Mouse (Mus musculus): ENCODE results near the gene Wdr25.

Wdr25 gene

DNA sequence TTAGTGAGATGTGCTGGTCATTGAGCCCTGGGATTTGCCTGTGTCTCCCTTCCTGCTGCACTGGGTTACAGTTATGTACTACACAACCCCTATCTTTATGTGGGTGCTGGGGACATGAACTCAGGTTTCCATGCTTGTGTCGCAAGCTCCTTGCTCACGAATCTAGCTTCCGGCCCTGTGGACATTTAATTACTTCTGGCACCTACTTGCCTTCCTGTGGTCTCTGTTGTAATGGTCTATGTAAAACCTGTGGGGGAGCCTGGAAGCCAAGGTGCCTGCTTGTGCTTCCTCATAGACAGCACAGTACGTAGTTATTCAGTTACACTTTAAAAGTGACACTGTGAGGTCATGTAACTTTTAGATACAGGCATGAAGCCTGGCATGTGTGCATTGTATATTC, 44.1 kb downstream of the Wdr25 start:
- no peaks in the 10 kb centered on the region for H3K36me3 ChIP-seq (ENCODE audit: control insufficient read depth, insufficient read depth, low read length, poor library complexity, severe bottlenecking)
- no peak for DNase-seq (ENCODE audit: low read depth, low spot score)

DNA sequence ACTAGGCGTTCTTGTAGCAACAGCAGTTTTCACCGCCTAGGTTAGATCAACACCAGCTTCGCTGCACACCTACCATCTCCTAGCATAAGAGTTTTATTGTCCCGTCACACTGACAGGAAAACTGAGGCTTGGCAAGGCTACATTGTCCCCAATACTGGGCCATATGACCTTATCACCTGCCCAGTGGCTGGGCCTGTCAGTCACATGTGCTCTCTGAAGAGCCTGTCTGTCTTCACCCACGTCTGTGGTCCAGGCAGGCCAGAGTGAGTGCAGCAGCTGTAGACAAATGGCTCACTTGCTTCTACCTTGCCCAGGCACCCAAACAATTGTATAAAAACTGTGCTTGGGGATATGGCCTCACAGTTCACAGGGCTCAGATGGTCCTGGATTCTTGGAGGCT, 45.4 kb downstream of the Wdr25 start:
- no peaks in the 10 kb centered on the region for H3K36me3 ChIP-seq (ENCODE audit: control insufficient read depth, insufficient read depth, low read length, poor library complexity, severe bottlenecking)
- no peaks in the 10 kb centered on the region for H3K27me3 ChIP-seq (ENCODE audit: control insufficient read depth, insufficient read depth, low read length, poor library complexity, severe bottlenecking)
- DNase-seq (ENCODE audit: low read depth, low spot score) = no peak

More for the DNA sequence above, 44.1 kb downstream of the Wdr25 start:
- H3K27me3 ChIP-seq (ENCODE audit: control insufficient read depth, insufficient read depth, low read length, poor library complexity, severe bottlenecking) = no peaks in the 10 kb centered on the region

- no peak for DNase-seq (ENCODE audit: low read depth, low spot score)
- no peaks in the 10 kb centered on the region for H3K27me3 ChIP-seq (ENCODE audit: control insufficient read depth, insufficient read depth, low read length, poor library complexity, severe bottlenecking)
- H3K36me3 ChIP-seq (ENCODE audit: control insufficient read depth, insufficient read depth, low read length, poor library complexity, severe bottlenecking) = no peaks in the 10 kb centered on the region
Measured at GRCm38 (mm10) chr12:108939317-108939716, 45.9 kb downstream of the Wdr25 start.

GRCm38 (mm10) chr12:108940255-108940654, 46.8 kb downstream of the Wdr25 start:
- Histone ChIP-seq H3K36me3 (ENCODE audit: control insufficient read depth, insufficient read depth, low read length, poor library complexity, severe bottlenecking) (no peaks in the 10 kb centered on the region), H3K27me3 (ENCODE audit: control insufficient read depth, insufficient read depth, low read length, poor library complexity, severe bottlenecking) (no peaks in the 10 kb centered on the region)
- DNase-seq (ENCODE audit: low read depth, low spot score) = no peak

GRCm38 (mm10) chr12:108941282-108941681, 47.9 kb downstream of the Wdr25 start:
- no peak for DNase-seq (ENCODE audit: low read depth, low spot score)
- Histone ChIP-seq H3K27me3 (ENCODE audit: control insufficient read depth, insufficient read depth, low read length, poor library complexity, severe bottlenecking) (no peaks in the 10 kb centered on the region), H3K36me3 (ENCODE audit: control insufficient read depth, insufficient read depth, low read length, poor library complexity, severe bottlenecking) (no peaks in the 10 kb centered on the region)

GRCm38 (mm10) chr12:108942203-108942923, 48.9 kb downstream of the Wdr25 start:
- DNase-seq (ENCODE audit: low read depth, low spot score) = no peak
- H3K36me3 ChIP-seq (ENCODE audit: control insufficient read depth, insufficient read depth, low read length, poor library complexity, severe bottlenecking) = no peaks in the 10 kb centered on the region
- no peaks in the 10 kb centered on the region for H3K27me3 ChIP-seq (ENCODE audit: control insufficient read depth, insufficient read depth, low read length, poor library complexity, severe bottlenecking)

DNA sequence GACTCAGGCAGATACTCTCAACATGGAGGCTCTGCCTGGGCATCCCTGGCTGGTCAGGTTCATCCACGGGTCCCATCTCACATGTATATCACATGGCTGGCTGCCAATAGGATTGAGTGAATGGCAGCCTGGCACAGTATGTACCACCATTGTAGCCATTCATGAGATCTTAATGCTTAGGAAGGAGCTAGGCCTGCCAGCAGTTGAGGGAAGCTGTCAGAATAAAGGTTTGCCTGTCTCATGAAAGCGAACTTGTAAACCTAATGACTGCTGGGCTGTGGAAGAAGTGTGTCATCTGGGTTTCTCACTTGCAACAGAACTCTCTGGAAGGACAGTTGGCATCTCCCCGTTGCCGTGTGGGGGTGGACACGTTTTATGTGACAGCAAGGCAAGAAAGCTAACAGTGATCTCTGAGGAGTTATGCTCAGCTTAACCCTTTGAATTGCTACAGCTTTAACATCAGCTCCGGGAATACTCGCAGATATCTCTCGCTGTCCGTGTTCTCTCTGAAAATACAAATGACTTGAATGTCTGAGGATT, 59.6 kb downstream of the Wdr25 start:
- DNase-seq (ENCODE audit: low read depth, low spot score) = no peak
- no peaks in the 10 kb centered on the region for H3K27me3 ChIP-seq (ENCODE audit: control insufficient read depth, insufficient read depth, low read length, poor library complexity, severe bottlenecking)

GRCm38 (mm10) chr12:108953838-108954237, 60.4 kb downstream of the Wdr25 start:
- Histone ChIP-seq H3K36me3 (ENCODE audit: control insufficient read depth, insufficient read depth, low read length, poor library complexity, severe bottlenecking) (no peaks in the 10 kb centered on the region), H3K27me3 (ENCODE audit: control insufficient read depth, insufficient read depth, low read length, poor library complexity, severe bottlenecking) (no peaks in the 10 kb centered on the region)
- DNase-seq (ENCODE audit: low read depth, low spot score) = no peak

More for the DNA sequence above, 59.6 kb downstream of the Wdr25 start:
- no peaks in the 10 kb centered on the region for H3K36me3 ChIP-seq (ENCODE audit: control insufficient read depth, insufficient read depth, low read length, poor library complexity, severe bottlenecking)

DNA sequence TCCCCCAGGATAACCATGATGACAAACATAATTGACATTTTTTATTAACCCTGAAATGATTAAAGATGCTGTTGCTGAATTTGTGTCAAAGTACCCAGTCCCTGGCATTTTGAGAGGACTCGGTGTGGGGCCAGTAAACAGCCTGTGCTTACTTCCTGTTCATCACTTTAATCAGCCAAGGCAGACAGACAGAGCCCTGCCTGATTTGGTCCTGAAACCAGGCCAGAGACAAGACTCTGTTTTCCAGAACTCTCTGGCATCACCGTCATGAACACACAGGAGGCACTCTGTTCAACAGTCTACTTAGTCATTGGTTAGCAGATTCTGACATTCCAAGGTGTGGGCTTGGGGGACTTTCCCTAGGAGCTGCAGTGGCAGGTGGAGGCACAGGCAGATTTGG, 61.0 kb downstream of the Wdr25 start:
- no peaks in the 10 kb centered on the region for H3K36me3 ChIP-seq (ENCODE audit: control insufficient read depth, insufficient read depth, low read length, poor library complexity, severe bottlenecking)
- H3K27me3 ChIP-seq (ENCODE audit: control insufficient read depth, insufficient read depth, low read length, poor library complexity, severe bottlenecking) = no peaks in the 10 kb centered on the region
- DNase-seq (ENCODE audit: low read depth, low spot score) = no peak

DNA sequence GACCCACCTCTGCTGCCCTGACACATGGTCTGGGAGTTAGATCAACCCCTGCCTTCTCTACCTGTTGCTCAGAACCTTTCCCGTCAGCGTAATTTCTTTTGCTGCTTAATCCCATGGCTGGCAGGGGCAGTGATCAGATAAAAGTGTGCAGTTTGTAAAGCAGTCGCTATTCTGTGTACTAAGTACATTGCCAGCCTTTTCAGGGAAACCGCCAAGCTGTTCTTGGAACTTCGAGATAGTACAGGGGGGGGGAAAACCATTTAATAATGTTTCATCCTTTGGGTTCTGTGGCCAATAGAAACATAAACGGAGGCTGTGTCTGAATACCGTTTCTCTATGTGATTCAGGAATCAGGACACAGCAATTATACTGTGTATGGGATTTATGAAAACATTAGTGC, 65.1 kb downstream of the Wdr25 start:
- no peaks in the 10 kb centered on the region for H3K27me3 ChIP-seq (ENCODE audit: control insufficient read depth, insufficient read depth, low read length, poor library complexity, severe bottlenecking)

GRCm38 (mm10) chr12:108958991-108959638, 65.7 kb downstream of the Wdr25 start:
- no peak for DNase-seq (ENCODE audit: low read depth, low spot score)
- H3K27me3 ChIP-seq (ENCODE audit: control insufficient read depth, insufficient read depth, low read length, poor library complexity, severe bottlenecking) = no peaks in the 10 kb centered on the region

More for the DNA sequence above, 65.1 kb downstream of the Wdr25 start:
- no peak for DNase-seq (ENCODE audit: low read depth, low spot score)
- H3K36me3 ChIP-seq (ENCODE audit: control insufficient read depth, insufficient read depth, low read length, poor library complexity, severe bottlenecking) = no peaks in the 10 kb centered on the region

GRCm38 (mm10) chr12:108959639-108960219, 66.3 kb downstream of the Wdr25 start:
- H3K36me3 ChIP-seq (ENCODE audit: control insufficient read depth, insufficient read depth, low read length, poor library complexity, severe bottlenecking) = no peaks in the 10 kb centered on the region
- no peaks in the 10 kb centered on the region for H3K27me3 ChIP-seq (ENCODE audit: control insufficient read depth, insufficient read depth, low read length, poor library complexity, severe bottlenecking)
- DNase-seq (ENCODE audit: low read depth, low spot score) = no peak

More at GRCm38 (mm10) chr12:108958991-108959638, 65.7 kb downstream of the Wdr25 start:
- H3K36me3 ChIP-seq (ENCODE audit: control insufficient read depth, insufficient read depth, low read length, poor library complexity, severe bottlenecking) = no peaks in the 10 kb centered on the region

- H3K36me3 ChIP-seq (ENCODE audit: control insufficient read depth, insufficient read depth, low read length, poor library complexity, severe bottlenecking) = no peaks in the 10 kb centered on the region
- no peaks in the 10 kb centered on the region for H3K27me3 ChIP-seq (ENCODE audit: control insufficient read depth, insufficient read depth, low read length, poor library complexity, severe bottlenecking)
- no peak for DNase-seq (ENCODE audit: low read depth, low spot score)
Measured at GRCm38 (mm10) chr12:108960225-108960624, 66.8 kb downstream of the Wdr25 start.

DNA sequence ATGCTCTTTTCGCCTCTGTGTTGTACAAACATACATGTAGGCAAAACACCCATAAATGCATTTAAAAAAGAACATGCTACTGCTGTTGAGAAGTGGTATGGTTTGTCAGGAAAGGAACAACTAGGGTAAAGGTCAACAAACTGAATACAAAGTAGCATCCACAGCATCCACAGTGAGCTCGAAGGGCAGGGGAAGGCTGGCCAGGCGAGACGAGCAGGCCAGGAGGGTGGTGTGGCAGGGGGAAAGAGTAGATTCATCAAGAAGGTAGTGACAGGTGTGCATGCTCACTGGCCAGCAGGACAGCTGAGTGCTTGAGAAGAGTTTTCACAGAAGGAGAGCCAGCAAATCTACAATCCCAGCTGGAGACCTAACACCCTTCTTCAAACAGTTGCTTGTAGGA, 74.2 kb downstream of the Wdr25 start:
- no peaks in the 10 kb centered on the region for H3K36me3 ChIP-seq (ENCODE audit: control insufficient read depth, insufficient read depth, low read length, poor library complexity, severe bottlenecking)
- no peak for DNase-seq (ENCODE audit: low read depth, low spot score)
- H3K27me3 ChIP-seq (ENCODE audit: control insufficient read depth, insufficient read depth, low read length, poor library complexity, severe bottlenecking) = no peaks in the 10 kb centered on the region

DNA sequence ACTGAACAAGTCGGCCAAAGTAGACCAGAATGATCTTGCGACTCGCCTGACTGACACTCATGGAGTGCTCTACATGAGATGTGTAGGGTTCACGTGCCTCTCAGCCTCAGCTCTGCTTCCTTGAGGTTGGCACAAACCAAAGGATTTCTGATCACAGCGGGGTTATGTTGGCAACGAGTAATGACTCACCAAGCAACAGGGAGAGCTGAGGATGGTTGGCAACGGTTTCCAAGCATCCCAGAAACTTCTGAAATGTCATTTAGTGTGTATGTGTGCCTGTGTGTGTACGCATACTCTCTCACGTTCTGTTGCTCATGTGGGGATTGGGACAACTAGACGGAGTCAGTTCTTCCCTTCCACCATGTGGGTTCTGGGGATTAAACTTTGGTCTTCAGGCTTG, 74.6 kb downstream of the Wdr25 start:
- no peak for DNase-seq (ENCODE audit: low read depth, low spot score)
- H3K36me3 ChIP-seq (ENCODE audit: control insufficient read depth, insufficient read depth, low read length, poor library complexity, severe bottlenecking) = no peaks in the 10 kb centered on the region
- no peaks in the 10 kb centered on the region for H3K27me3 ChIP-seq (ENCODE audit: control insufficient read depth, insufficient read depth, low read length, poor library complexity, severe bottlenecking)

Data from splenic B cell, adult 2 months (primary cell).